Mouse (Mus musculus): Measurements from ENCODE around the gene Fam136a. TPM values are rescaled to one million over a fixed set of nuclear protein-coding genes. Genes with fewer than 3 reads are reported as not detected.
A peak's percentile ranks its signal among the peaks of the same experiment; 100 is the strongest.

Gene Fam136a
- polyA plus RNA-seq, 1 experiment from 2014 or later, result 120 TPM

- 69% methylated on average over 7 of the region's 7 CpGs for whole genome bisulfite sequencing
- Histone ChIP-seq H3K4me2 (ENCODE audit: low read length) (no peak overlapping the region), H3K36me3 (ENCODE audit: control insufficient read depth, insufficient read depth, low read length) (no peaks in the 10 kb centered on the region), H3K27ac (ENCODE audit: low read length) (no peak overlapping the region), H3K4me3 (ENCODE audit: low read depth, low read length) (no peak overlapping the region), H3K9me3 (replicated peaks; ENCODE audit: control insufficient read depth, low read length, poor library complexity, severe bottlenecking) (no peaks in the 10 kb centered on the region), H3K4me1 (ENCODE audit: control insufficient read depth, insufficient read depth, low read length) (no peaks in the 10 kb centered on the region; the same call in 1 of the 2 replicates), H3K9ac (ENCODE audit: low read depth, low read length) (no peak overlapping the region), H3K27me3 (ENCODE audit: control insufficient read depth, insufficient read depth, low read depth, low read length) (no peaks in the 10 kb centered on the region)
- ATAC-seq, result no peak
These were observed 4.8 kb upstream of the Fam136a start for GRCm38 (mm10) chr6:86360691-86361090.

GRCm38 (mm10) chr6:86361373-86361772 lies 4.1 kb upstream of the Fam136a start:
- no peak overlapping the region for H3K4me2 ChIP-seq (ENCODE audit: low read length)
- no peak overlapping the region for H3K9ac ChIP-seq (ENCODE audit: low read depth, low read length)
- no peak for ATAC-seq
- H3K27ac ChIP-seq (ENCODE audit: low read length), result no peak overlapping the region
- H3K4me3 ChIP-seq (ENCODE audit: low read depth, low read length), result no peak overlapping the region
- H3K4me1 ChIP-seq (ENCODE audit: control insufficient read depth, insufficient read depth, low read length), result peaks cover 4% of the 10 kb centered on the region
- no peaks in the 10 kb centered on the region for H3K36me3 ChIP-seq (ENCODE audit: control insufficient read depth, insufficient read depth, low read length)
- no peaks in the 10 kb centered on the region for H3K27me3 ChIP-seq (ENCODE audit: control insufficient read depth, insufficient read depth, low read depth, low read length)
- 93% methylated on average over 7 of the region's 7 CpGs for WGBS
- H3K9me3 ChIP-seq (replicated peaks; ENCODE audit: control insufficient read depth, low read length, poor library complexity, severe bottlenecking), result no peaks in the 10 kb centered on the region

GRCm38 (mm10) chr6:86364442-86365141 lies 854 bp upstream of the Fam136a start:
- Histone ChIP-seq H3K9ac (ENCODE audit: low read depth, low read length) (peak overlapping the region; percentile 84), H3K27ac (ENCODE audit: low read length) (peak overlapping the region; percentile 89), H3K4me1 (ENCODE audit: control insufficient read depth, insufficient read depth, low read length) (peaks cover 12% of the 10 kb centered on the region), H3K4me3 (ENCODE audit: low read depth, low read length) (peak overlapping the region; percentile 69), H3K4me2 (ENCODE audit: low read length) (peak overlapping the region; percentile 95), H3K36me3 (ENCODE audit: control insufficient read depth, insufficient read depth, low read length) (no peaks in the 10 kb centered on the region), H3K9me3 (replicated peaks; ENCODE audit: control insufficient read depth, low read length, poor library complexity, severe bottlenecking) (no peaks in the 10 kb centered on the region), H3K27me3 (ENCODE audit: control insufficient read depth, insufficient read depth, low read depth, low read length) (no peaks in the 10 kb centered on the region)
- peak; percentile 66 for ATAC-seq
- WGBS, result 2% methylated on average over 17 of the region's 17 CpGs

- peak; percentile 9 for ATAC-seq
- Histone ChIP-seq H3K4me1 (ENCODE audit: control insufficient read depth, insufficient read depth, low read length) (peaks cover 18% of the 10 kb centered on the region), H3K4me3 (ENCODE audit: low read depth, low read length) (peak overlapping the region; percentile 69), H3K27ac (ENCODE audit: low read length) (peak overlapping the region; percentile 89), H3K27me3 (ENCODE audit: control insufficient read depth, insufficient read depth, low read depth, low read length) (no peaks in the 10 kb centered on the region), H3K9me3 (replicated peaks; ENCODE audit: control insufficient read depth, low read length, poor library complexity, severe bottlenecking) (no peaks in the 10 kb centered on the region), H3K4me2 (ENCODE audit: low read length) (peak overlapping the region; percentile 95), H3K9ac (ENCODE audit: low read depth, low read length) (peak overlapping the region; percentile 84), H3K36me3 (ENCODE audit: control insufficient read depth, insufficient read depth, low read length) (no peaks in the 10 kb centered on the region)
- 41% methylated on average over 25 of the region's 25 CpGs for WGBS
These were observed 843 bp downstream of the Fam136a start for GRCm38 (mm10) chr6:86366125-86366852.

- 69% methylated on average over 2 of the region's 2 CpGs for WGBS
- Histone ChIP-seq H3K27ac (ENCODE audit: low read length) (peak overlapping the region; percentile 89; the same call in 1 of the 2 replicates), H3K4me1 (ENCODE audit: control insufficient read depth, insufficient read depth, low read length) (peaks cover 18% of the 10 kb centered on the region), H3K9me3 (replicated peaks; ENCODE audit: control insufficient read depth, low read length, poor library complexity, severe bottlenecking) (no peaks in the 10 kb centered on the region), H3K4me2 (ENCODE audit: low read length) (peak overlapping the region; percentile 95), H3K9ac (ENCODE audit: low read depth, low read length) (peak overlapping the region; percentile 84; the same call in 1 of the 2 replicates), H3K36me3 (ENCODE audit: control insufficient read depth, insufficient read depth, low read length) (no peaks in the 10 kb centered on the region), H3K27me3 (ENCODE audit: control insufficient read depth, insufficient read depth, low read depth, low read length) (no peaks in the 10 kb centered on the region), H3K4me3 (ENCODE audit: low read depth, low read length) (peak overlapping the region; percentile 69)
- no peak for ATAC-seq
These were observed 1.4 kb downstream of the Fam136a start for GRCm38 (mm10) chr6:86366853-86367249.

GRCm38 (mm10) chr6:86368479-86368878 lies 3.0 kb downstream of the Fam136a start:
- H3K36me3 ChIP-seq (ENCODE audit: control insufficient read depth, insufficient read depth, low read length), result no peaks in the 10 kb centered on the region
- no peak overlapping the region for H3K27ac ChIP-seq (ENCODE audit: low read length)
- no peak for ATAC-seq
- peaks cover 32% of the 10 kb centered on the region for H3K4me1 ChIP-seq (ENCODE audit: control insufficient read depth, insufficient read depth, low read length)
- no peak overlapping the region for H3K4me2 ChIP-seq (ENCODE audit: low read length)
- H3K9me3 ChIP-seq (replicated peaks; ENCODE audit: control insufficient read depth, low read length, poor library complexity, severe bottlenecking), result no peaks in the 10 kb centered on the region
- H3K4me3 ChIP-seq (ENCODE audit: low read depth, low read length), result no peak overlapping the region
- H3K27me3 ChIP-seq (ENCODE audit: control insufficient read depth, insufficient read depth, low read depth, low read length), result no peaks in the 10 kb centered on the region
- H3K9ac ChIP-seq (ENCODE audit: low read depth, low read length), result no peak overlapping the region
- WGBS, result 88% methylated on average over 5 of the region's 5 CpGs

- H3K4me2 ChIP-seq (ENCODE audit: low read length), result peak overlapping the region; percentile 63
- peaks cover 32% of the 10 kb centered on the region for H3K4me1 ChIP-seq (ENCODE audit: control insufficient read depth, insufficient read depth, low read length)
- H3K36me3 ChIP-seq (ENCODE audit: control insufficient read depth, insufficient read depth, low read length), result no peaks in the 10 kb centered on the region
- peak overlapping the region; percentile 63 for H3K9ac ChIP-seq (ENCODE audit: low read depth, low read length)
- WGBS, result 62% methylated on average over 3 of the region's 3 CpGs
- no peak for ATAC-seq
- H3K27ac ChIP-seq (ENCODE audit: low read length), result peak overlapping the region; percentile 91
- H3K9me3 ChIP-seq (replicated peaks; ENCODE audit: control insufficient read depth, low read length, poor library complexity, severe bottlenecking), result no peaks in the 10 kb centered on the region
- H3K27me3 ChIP-seq (ENCODE audit: control insufficient read depth, insufficient read depth, low read depth, low read length), result no peaks in the 10 kb centered on the region
- H3K4me3 ChIP-seq (ENCODE audit: low read depth, low read length), result peak overlapping the region; percentile 89; the same call in 1 of the 2 replicates
These were observed 4.8 kb downstream of the Fam136a start for GRCm38 (mm10) chr6:86370093-86370713.

- H3K9ac ChIP-seq (ENCODE audit: low read depth, low read length), result peak within 1 kb of the TSS; percentile 87
- H3K27me3 ChIP-seq (ENCODE audit: control insufficient read depth, insufficient read depth, low read depth, low read length), result no peaks in the 10 kb centered on the region
- WGBS, result 11% methylated on average over 15 of the region's 15 CpGs
- peak; percentile 3; the same call in 1 of the 2 replicates for ATAC-seq
- H3K36me3 ChIP-seq (ENCODE audit: control insufficient read depth, insufficient read depth, low read length), result no peaks in the 10 kb centered on the region
- H3K4me1 ChIP-seq (ENCODE audit: control insufficient read depth, insufficient read depth, low read length), result peaks cover 32% of the 10 kb centered on the region
- H3K9me3 ChIP-seq (replicated peaks; ENCODE audit: control insufficient read depth, low read length, poor library complexity, severe bottlenecking), result no peaks in the 10 kb centered on the region
- peak within 1 kb of the TSS; percentile 91 for H3K27ac ChIP-seq (ENCODE audit: low read length)
- peak within 1 kb of the TSS; percentile 89 for H3K4me3 ChIP-seq (ENCODE audit: low read depth, low read length)
- peak within 1 kb of the TSS; percentile 98 for H3K4me2 ChIP-seq (ENCODE audit: low read length)
These were observed 5.4 kb downstream of the Fam136a start, which contains the start of gene Snrpg for GRCm38 (mm10) chr6:86370764-86371339. Gene Snrpg, plus strand, starts transcription at chr6:86371304.

Data from midbrain, embryonic 16.5 days (tissue).